Mouse (Mus musculus): ENCODE data around the gene Tubb4a.

- no peak for TF ChIP-seq ZMIZ1 (IDR thresholded peaks at IDR 0.05; ENCODE audit: low read depth, low read length)
- no peak for TF ChIP-seq E2F4 (IDR thresholded peaks at IDR 0.05; ENCODE audit: insufficient replicate concordance, low read depth, low read length)
- TF ChIP-seq EP300 (IDR thresholded peaks at IDR 0.05; ENCODE audit: low read length), result no peak
- TF ChIP-seq UBTF (IDR thresholded peaks at IDR 0.05; ENCODE audit: low read depth, low read length), result no peak
- TF ChIP-seq CTCF (conservative IDR thresholded peaks at IDR 0.05 in 1 of 2, IDR thresholded peaks at IDR 0.05 in 1 of 2; ENCODE audit: low read depth in 2 of 2, low read length in 2 of 2), result no peak
- TF ChIP-seq POLR2A (IDR thresholded peaks at IDR 0.05; ENCODE audit: low read depth, low read length), result no peak
Measured at GRCm38 (mm10) chr17:57056246-57056645, 31.3 kb downstream of the Tubb4a start.

All from CH12.LX (cell line).